Mouse (Mus musculus): Measurements from ENCODE around the gene Clcn6. TPM values are rescaled to one million over a fixed set of nuclear protein-coding genes. Genes with fewer than 3 reads are reported as not detected.

Clcn6 gene
- 8.0 and 8.4 TPM in 2 replicates for polyA plus RNA-seq (2016; fragmentation: Nextera tagmentation; extraction: Ambion mirVana)

DNA sequence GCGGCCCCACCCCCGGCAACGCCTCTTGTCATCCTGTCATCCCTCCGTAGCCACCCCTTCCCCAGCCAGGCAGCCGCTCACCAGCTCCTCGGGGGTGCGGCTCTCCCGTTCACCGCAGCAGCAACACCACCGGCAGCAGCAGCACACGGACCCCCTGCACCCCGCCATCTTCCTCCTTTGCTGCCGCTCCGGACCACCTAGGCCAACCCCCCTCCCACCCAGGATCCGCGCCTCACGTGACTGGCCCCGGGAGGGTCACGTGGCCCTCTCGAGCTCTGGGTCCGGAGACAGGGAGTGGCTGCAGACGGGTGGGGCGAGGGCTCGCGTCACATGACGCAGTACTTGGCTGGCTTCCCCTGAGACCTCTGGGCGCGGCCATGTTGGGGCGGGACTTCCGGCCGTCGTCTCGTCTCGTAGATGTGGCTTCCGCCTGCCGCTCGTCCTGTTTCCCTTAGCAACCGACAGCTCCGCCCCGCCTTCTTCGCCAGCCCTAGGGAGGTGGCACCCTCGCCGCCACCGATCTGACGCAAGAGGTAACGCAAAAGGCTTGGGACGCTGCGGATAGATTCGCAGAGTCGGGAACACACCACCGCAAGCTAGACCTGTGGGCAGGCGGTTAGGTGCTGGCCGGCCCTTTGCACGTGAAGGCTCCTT is at the start of gene Clcn6, which contains the start of gene Mthfr:
Gene Clcn6 (minus strand): TSS at position 222 of the 654 bp plus-strand sequence.
Gene Mthfr (plus strand): TSS at position 478 of the 654 bp plus-strand sequence.
- WGBS: under 1% methylated on average over 54 of the region's 54 CpGs

GRCm38 (mm10) chr4:148087907-148088527 is 49.4 kb upstream of the Clcn6 start, which contains the start of gene Agtrap:
Agtrap (minus strand) TSS chr4:148088031.
- Histone ChIP-seq H3K4me3 (peak within 1 kb of the TSS; percentile 88), H3K36me3 (no peaks in the 10 kb centered on the region), H3K4me1 (peaks cover 47% of the 10 kb centered on the region), H3K27me3 (ENCODE audit: insufficient read depth, poor library complexity, severe bottlenecking) (no peaks in the 10 kb centered on the region), H3K27ac (peak within 1 kb of the TSS; percentile 94), H3K9me3 (no peaks in the 10 kb centered on the region)
- DNase-seq (ENCODE audit: low spot score): peak; percentile 96
- WGBS: 7% methylated on average over 34 of the region's 34 CpGs

More for the DNA sequence above, at the start of gene Clcn6, which contains the start of gene Mthfr:
- DNase-seq (ENCODE audit: low spot score): peak; percentile 100
- Histone ChIP-seq H3K9me3 (no peaks in the 10 kb centered on the region), H3K36me3 (peaks cover 35% of the 10 kb centered on the region), H3K4me3 (peak within 1 kb of the TSS; percentile 91), H3K4me1 (peaks cover 54% of the 10 kb centered on the region), H3K27ac (peak within 1 kb of the TSS; percentile 89), H3K27me3 (ENCODE audit: insufficient read depth, poor library complexity, severe bottlenecking) (no peaks in the 10 kb centered on the region)

DNA sequence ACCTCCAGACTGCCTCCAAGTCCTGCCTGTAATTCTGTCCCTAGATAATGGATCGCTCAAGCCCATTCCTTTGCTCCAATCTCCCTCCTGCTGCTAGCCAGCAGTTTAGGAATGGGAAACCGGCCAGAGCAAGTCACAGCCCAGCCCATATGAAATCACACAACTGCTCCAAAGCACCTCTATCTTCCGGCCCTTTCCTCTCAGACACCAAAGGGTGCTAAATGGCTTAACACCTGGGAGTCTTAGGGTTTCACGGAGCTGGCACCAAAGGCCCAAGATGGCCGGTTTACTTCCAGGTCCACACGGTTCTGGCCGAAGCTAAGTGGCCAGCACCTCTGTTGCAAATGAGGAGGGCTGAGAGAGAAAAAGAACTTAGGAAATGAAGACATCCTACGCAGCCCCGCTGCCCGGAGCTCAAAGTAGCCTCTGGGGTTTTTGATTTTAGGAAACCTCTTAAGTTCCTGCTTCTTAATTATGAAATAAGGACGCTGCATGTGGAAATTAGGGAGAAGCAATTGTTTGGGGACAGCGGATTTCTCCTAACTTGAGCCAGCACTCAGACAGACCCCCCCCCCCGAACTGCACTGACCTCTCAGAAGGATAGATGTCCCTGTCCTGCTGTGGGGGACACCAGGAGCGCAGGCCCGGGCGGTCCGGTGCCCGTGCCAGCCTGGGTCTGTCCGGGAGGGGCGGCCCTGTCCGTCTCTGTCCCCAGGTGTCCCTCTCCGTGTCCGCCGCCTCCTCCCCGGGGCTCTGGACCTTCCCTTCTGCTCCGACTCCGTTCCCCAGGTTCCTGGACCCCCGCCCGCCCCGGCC is 48.7 kb upstream of the Clcn6 start:
- Histone ChIP-seq H3K4me3 (peak overlapping the region; percentile 88), H3K4me1 (peaks cover 55% of the 10 kb centered on the region), H3K27ac (peak overlapping the region; percentile 94), H3K9me3 (no peaks in the 10 kb centered on the region), H3K27me3 (ENCODE audit: insufficient read depth, poor library complexity, severe bottlenecking) (no peaks in the 10 kb centered on the region), H3K36me3 (no peaks in the 10 kb centered on the region)
- DNase-seq (ENCODE audit: low spot score): no peak
- WGBS: 2% methylated on average over 30 of the region's 30 CpGs

DNA sequence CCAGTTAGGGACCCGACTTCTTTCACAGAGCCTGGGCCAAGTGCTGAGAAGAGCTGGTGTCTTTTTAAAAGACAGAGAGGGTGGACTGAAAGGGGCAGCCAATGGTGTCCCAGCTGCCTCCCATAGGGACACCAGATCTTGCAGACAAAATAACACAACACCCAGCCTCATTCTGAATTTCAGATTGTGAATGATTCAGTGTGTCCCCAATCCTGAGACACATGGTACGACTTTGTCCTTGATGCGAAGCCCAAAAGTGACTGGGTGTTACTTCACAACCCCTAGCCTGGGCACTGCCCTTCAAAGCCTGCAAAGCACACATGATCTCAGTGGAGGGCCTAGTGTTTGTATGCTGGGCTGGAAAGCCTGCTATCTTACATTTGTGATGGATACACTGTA is 47.3 kb upstream of the Clcn6 start:
- 65% methylated on average over 3 of the region's 3 CpGs for WGBS
- Histone ChIP-seq H3K36me3 (peaks cover 11% of the 10 kb centered on the region), H3K4me3 (no peak overlapping the region), H3K9me3 (no peaks in the 10 kb centered on the region), H3K27ac (peak overlapping the region; percentile 94), H3K4me1 (peaks cover 57% of the 10 kb centered on the region), H3K27me3 (ENCODE audit: insufficient read depth, poor library complexity, severe bottlenecking) (no peaks in the 10 kb centered on the region)
- no peak for DNase-seq (ENCODE audit: low spot score)

- peaks cover 57% of the 10 kb centered on the region for H3K4me1 ChIP-seq
- H3K36me3 ChIP-seq: peaks cover 17% of the 10 kb centered on the region
- H3K27me3 ChIP-seq (ENCODE audit: insufficient read depth, poor library complexity, severe bottlenecking): no peaks in the 10 kb centered on the region
- H3K9me3 ChIP-seq: no peaks in the 10 kb centered on the region
- DNase-seq (ENCODE audit: low spot score): no peak
- 37% methylated on average over 10 of the region's 10 CpGs for WGBS
- no peak overlapping the region for H3K4me3 ChIP-seq
- peak overlapping the region; percentile 94 for H3K27ac ChIP-seq
These were observed 46.7 kb upstream of the Clcn6 start for GRCm38 (mm10) chr4:148085131-148085906.

DNA sequence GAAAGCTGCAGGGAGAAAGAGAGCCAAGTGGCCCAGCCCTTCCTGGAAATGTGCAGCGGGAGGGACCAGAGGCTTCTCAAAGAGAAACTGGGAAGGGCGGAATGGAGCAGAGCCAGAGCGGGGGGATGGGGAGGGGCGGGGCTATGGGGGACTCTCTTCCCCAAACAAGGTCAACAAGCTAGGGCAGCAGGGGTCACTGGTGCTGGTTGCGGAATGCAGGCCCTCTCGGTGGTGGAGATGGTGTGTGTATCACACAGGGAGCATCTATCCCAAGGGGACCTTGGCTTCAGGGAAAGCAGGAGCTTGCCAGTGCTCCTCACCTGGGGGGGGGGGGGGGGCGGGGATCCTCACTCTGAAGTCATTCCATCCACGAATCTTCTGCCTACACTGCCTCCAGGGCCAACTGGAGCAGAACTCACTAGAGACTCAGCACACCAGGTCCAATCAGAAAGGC is 45.7 kb upstream of the Clcn6 start:
- peak overlapping the region; percentile 19 for H3K4me3 ChIP-seq
- H3K9me3 ChIP-seq: no peaks in the 10 kb centered on the region
- H3K36me3 ChIP-seq: peaks cover 28% of the 10 kb centered on the region
- DNase-seq (ENCODE audit: low spot score): no peak
- H3K27ac ChIP-seq: peak overlapping the region; percentile 74
- peaks cover 57% of the 10 kb centered on the region for H3K4me1 ChIP-seq
- H3K27me3 ChIP-seq (ENCODE audit: insufficient read depth, poor library complexity, severe bottlenecking): no peaks in the 10 kb centered on the region
- 8% methylated on average over 8 of the region's 8 CpGs for WGBS

- Histone ChIP-seq H3K27ac (peak overlapping the region; percentile 74), H3K27me3 (ENCODE audit: insufficient read depth, poor library complexity, severe bottlenecking) (no peaks in the 10 kb centered on the region), H3K36me3 (peaks cover 28% of the 10 kb centered on the region), H3K4me1 (peaks cover 57% of the 10 kb centered on the region), H3K9me3 (no peaks in the 10 kb centered on the region), H3K4me3 (peak overlapping the region; percentile 19)
- 45% methylated on average over 21 of the region's 21 CpGs for WGBS
- DNase-seq (ENCODE audit: low spot score): no peak
These were observed 44.7 kb upstream of the Clcn6 start for GRCm38 (mm10) chr4:148083176-148083899.

GRCm38 (mm10) chr4:148082257-148083044 is 43.8 kb upstream of the Clcn6 start:
- DNase-seq (ENCODE audit: low spot score): peak; percentile 86
- Histone ChIP-seq H3K4me1 (peaks cover 51% of the 10 kb centered on the region), H3K9me3 (no peaks in the 10 kb centered on the region), H3K27me3 (ENCODE audit: insufficient read depth, poor library complexity, severe bottlenecking) (no peaks in the 10 kb centered on the region), H3K4me3 (no peak overlapping the region), H3K36me3 (peaks cover 29% of the 10 kb centered on the region), H3K27ac (peak overlapping the region; percentile 8; the same call in 1 of the 2 replicates)
- 46% methylated on average over 12 of the region's 12 CpGs for WGBS

DNA sequence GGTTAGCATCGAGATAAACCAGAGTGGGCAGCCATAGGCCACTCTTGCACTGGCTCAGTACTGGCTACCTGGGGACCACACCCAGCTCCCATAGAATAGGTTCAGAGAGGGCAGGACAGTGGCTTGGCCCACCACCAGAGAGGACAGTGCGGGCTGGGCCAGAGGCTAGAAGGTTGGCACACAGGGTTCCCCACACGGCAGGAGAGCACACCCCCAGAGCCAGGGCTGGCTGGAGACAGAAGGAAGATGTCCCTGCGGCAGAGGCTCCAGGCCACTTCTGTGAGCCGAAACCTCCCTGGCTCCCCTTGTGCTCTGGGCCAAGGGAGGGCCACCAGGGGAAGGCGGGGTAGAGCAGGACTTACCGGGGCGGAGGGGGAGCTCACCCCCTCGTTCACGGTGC is 42.6 kb upstream of the Clcn6 start:
- no peak overlapping the region for H3K4me3 ChIP-seq
- no peak overlapping the region for H3K27ac ChIP-seq
- H3K9me3 ChIP-seq: no peaks in the 10 kb centered on the region
- H3K36me3 ChIP-seq: peaks cover 29% of the 10 kb centered on the region
- no peaks in the 10 kb centered on the region for H3K27me3 ChIP-seq (ENCODE audit: insufficient read depth, poor library complexity, severe bottlenecking)
- 85% methylated on average over 10 of the region's 10 CpGs for WGBS
- peaks cover 38% of the 10 kb centered on the region for H3K4me1 ChIP-seq
- DNase-seq (ENCODE audit: low spot score): no peak

GRCm38 (mm10) chr4:148080597-148080973 is 42.0 kb upstream of the Clcn6 start:
- Histone ChIP-seq H3K4me3 (no peak overlapping the region), H3K4me1 (peaks cover 34% of the 10 kb centered on the region), H3K9me3 (no peaks in the 10 kb centered on the region), H3K36me3 (peaks cover 29% of the 10 kb centered on the region), H3K27ac (no peak overlapping the region), H3K27me3 (ENCODE audit: insufficient read depth, poor library complexity, severe bottlenecking) (no peaks in the 10 kb centered on the region; the same call in 1 of the 2 replicates)
- WGBS: 90% methylated on average over 1 of the region's 1 CpGs
- no peak for DNase-seq (ENCODE audit: low spot score)

DNA sequence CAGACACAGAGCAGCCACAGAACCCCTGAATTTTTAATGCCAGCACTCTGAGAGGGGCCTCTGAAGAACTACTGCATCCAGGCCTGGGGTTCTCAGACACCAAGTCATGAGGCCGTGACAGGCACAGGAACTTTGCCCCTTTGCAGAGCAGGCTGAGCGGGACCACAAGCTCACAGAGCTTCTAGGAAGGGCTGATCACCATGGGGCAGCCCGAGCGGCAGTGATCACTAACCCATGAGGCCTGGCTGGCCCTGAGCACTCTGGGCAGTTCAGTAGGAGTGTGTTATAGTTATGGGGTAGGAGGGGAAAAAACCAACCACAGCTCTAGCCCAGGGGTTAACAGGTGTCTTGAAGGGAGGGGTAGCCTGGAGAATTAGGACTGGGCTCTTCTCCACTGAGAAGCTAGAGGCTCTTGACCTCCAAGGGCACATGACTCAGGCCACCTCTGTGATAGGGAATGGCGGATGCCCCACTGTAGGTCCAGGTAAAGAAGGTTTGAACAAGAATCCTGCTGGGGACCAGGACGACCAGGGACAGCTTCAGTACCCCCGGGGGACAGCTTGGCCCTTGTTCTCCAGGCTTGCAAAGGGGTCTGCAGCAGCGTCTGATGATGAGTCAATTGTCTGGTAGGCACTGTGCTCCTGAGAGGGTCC is 41.4 kb upstream of the Clcn6 start:
- H3K27ac ChIP-seq: no peak overlapping the region
- H3K36me3 ChIP-seq: peaks cover 29% of the 10 kb centered on the region
- H3K27me3 ChIP-seq (ENCODE audit: insufficient read depth, poor library complexity, severe bottlenecking): no peaks in the 10 kb centered on the region; the same call in 1 of the 2 replicates
- H3K9me3 ChIP-seq: no peaks in the 10 kb centered on the region
- WGBS: 82% methylated on average over 8 of the region's 8 CpGs
- DNase-seq (ENCODE audit: low spot score): no peak
- peaks cover 29% of the 10 kb centered on the region for H3K4me1 ChIP-seq
- H3K4me3 ChIP-seq: no peak overlapping the region
